Mouse (Mus musculus): ENCODE data around the gene Pbrm1.

DNA sequence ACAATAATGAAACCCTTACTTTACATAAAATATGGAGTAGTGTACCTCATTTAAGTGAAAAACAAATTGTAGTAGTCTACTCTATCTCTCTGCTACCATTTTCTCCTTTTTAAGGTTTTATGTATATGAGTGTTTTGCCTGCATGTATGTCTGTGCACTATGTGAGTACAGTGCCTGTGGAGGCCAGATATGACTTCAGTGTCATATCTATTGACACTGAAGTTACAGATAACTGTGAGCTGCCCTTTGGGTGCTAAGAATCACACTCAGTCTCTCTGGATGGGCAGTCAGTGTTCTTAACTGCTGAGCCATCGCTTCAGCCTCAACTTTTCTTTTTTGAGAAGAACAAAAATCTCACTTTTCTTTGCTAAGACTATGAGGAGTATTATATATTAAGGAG, 26.9 kb downstream of the Pbrm1 start:
- TF ChIP-seq CTCF (IDR thresholded peaks at IDR 0.05; ENCODE audit: control insufficient read depth, insufficient read depth, insufficient replicate concordance, low read depth, low read length), result no peak
- no peak for TF ChIP-seq POLR2A (IDR thresholded peaks at IDR 0.05; ENCODE audit: control insufficient read depth, low read depth, low read length)
